Mouse (Mus musculus) Muller cell, postnatal 12 days (primary cell): ENCODE results near the gene Crhr1.

Experiments used
- DNase-seq: peaks from one replicate; pipeline ENCODE4 v3.0.0-alpha.2; 2015; ENCODE audit errors: inconsistent ontology term

Gene Crhr1

DNA sequence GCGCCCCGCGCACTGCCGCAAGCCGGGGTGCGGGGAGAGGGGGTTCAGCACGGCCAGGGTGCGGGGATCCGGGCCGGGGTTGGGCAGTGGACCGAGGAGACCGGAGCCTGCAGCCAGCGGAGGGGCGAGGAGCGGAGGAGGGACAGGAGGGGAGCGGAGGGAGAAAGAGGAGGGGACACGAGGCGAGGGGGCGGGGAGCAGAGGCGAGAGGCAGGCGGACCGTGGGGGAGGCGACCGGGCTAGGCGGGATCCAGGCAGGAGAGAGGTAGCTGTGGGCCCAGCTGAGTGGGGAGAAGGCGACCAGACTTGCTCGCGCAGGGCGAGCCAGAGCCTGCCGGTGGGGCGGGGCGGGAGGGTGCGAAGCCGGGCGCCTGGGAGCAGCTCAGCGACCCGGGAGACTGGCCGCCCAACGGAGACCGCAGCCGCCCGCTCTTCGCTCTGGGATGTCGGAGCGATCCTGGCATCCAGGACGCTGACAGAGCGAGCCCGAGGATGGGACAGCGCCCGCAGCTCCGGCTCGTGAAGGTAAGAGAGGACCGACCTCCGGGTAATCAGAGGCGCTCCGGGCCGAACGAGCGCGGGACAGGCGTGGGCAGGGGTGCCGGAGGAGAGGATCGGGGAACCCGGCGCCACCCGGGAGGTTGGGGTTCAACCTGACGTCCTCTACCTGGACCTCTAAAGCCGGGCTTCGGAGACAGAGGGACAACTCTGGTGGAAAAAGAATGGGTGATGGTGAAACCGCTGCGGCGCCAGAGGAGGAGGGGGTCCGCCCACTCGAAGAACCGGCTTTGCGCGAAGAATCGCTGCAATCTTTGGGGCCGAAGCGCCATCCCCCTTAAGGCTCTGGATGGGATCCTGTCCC, at the start of gene Crhr1:
Crhr1 (plus strand) TSS at position 276 of the 862 bp plus-strand sequence.
- DNase-seq: peak; percentile 45

DNA sequence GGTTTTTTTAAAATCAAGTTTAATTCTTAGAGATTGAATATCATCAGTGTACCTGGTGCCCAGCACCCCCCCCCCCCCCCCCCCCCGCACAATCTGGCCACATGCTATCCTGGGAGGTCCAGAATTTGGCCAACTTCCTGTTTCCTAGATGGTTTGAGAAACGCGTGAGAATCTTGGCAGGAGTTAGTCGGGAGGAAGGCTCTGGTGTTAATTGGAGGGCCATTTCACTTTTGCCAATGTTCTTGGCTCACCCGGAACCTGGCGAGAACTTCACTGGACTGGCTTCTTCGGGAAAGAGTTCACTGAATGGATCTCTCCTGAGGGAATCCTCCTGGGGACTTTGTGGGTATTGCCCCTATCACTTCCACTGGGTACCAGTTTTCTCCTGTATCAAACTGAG, 49.4 kb upstream of the Crhr1 start:
- DNase-seq: no peak

DNA sequence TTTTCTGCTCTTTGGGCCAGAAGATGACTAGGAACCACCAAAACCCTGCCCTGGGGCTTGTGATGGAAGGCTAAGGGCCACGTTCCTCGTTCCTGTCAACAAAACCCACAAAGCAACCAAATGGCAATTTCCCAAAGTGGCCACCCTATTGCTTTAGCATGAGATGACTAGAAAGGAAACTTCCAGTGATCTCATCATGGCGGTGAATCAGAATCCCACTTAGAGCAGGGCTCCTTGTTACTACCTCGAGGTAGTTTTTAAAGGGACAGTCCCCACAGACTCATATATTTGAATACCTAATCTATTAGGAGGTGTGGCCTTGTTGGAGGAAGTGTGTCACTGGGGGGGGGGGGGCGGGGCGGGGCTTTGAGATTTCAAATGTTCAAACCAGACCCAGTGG, 48.9 kb upstream of the Crhr1 start:
- no peak for DNase-seq

DNA sequence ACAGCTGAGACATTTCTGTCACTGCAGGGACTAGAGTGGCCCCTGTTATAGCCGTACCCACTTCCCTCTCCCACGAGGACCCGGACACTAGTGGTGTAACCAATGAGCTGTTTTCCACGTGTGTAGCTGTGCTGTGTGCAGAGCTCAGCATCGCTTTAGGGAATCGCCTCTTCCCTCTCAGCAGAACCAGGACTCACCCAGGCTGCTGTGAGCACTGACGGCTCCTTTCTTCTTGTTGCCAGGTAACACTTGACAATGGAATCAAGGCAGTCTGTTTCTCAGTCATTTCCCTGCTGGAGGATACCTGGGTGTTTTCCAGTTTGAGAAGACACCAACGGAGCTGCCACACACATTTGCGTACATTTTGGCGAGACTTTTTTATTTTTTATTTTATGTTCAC, 44.1 kb upstream of the Crhr1 start:
- DNase-seq: no peak

DNA sequence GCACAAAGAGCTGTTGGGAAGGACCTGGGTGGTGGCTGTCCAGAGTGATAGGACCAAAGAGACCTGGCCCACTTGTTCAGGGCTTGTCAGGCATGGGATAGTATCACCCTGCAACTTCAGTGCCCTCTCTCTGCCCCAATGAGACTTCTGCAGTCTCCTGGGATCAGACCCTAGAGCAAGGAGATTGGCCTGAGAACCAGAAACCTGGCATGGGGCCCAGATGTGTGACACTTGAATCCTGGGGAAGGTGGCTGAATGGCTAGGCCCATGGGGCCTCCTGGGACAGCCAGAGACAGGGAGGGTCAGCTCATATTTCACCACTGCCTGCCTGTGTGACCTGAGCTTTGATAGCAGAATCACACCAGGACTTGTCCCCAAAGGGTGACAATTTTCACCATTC, 41.9 kb upstream of the Crhr1 start:
- DNase-seq: no peak

DNA sequence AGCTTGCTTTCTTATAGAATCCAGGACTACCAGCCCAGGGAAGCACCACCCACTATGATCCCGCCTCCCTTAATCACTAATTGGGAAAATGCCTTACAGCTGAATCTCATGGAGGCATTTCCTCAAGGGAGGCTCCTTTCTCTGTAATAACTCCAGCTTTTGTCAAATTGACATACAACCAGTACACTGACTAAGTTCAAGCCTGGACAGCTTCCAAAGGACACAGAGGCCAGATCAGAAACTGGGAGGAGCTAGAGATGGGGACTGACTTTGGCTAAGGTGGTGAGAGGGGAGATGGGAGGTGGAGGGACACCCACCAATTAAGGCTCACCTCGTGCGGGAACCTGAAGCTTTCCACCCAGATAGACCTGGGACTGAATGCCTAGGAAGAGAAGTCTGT, 37.5 kb upstream of the Crhr1 start:
- no peak for DNase-seq

DNA sequence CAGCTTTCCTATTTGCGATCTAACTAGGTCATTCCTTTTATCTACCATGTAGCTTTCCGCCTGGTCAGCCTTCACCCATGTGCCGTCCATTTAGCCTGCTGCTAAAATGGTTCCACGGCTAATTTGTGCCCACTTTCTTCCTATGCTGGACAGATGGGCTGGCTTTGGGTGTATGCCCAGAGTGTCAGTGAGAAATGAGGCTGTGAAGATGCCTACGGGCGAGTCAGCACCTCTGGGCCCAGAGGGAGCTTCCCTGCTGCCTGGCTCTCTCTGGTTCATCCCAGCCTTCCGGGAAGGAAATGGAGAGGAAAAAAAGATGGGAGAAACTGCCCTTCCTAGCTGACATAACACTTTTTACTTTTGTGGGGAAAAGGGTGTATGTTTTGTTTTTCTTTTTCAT, 36.1 kb upstream of the Crhr1 start:
- DNase-seq: no peak

DNA sequence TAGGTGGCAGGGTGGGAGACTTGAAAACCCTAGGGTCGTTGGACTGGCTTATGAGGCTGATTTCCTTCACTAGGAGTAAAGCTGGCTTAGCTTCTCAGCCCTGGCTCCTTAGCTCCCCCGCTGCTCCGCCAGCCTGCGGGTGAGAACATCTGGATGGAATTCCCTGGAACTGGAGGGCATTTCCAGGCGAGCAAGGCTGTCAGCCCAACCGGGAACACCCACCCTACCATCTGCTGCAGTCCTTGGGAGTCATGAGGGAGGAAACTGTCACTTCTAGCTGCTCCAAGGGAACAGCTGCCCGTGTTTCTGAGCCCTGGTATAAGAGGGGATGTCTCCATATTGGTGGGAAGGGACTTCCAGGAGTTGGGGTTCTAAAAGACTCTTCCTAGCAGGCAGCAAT, 33.1 kb upstream of the Crhr1 start:
- DNase-seq: no peak

DNA sequence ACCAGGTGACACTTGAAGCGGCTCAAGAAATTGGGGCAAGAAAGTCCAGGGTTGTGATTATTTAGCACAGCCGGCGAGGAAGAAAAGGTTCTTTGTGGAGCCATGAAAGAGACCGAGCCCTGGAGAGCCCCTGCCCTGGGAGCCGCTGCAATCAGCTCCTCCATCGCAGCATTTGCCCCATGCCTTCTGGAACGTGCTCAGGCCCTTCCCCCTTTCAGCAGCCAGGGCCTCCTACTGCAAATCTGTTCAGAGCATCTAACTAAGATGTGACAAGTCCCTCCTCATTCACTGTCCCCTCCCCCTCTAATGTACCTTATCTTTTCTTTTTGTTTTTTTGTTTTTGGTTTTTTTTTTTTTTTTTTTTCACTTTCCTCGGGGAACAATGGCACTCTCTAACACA, 30.0 kb upstream of the Crhr1 start:
- no peak for DNase-seq

DNA sequence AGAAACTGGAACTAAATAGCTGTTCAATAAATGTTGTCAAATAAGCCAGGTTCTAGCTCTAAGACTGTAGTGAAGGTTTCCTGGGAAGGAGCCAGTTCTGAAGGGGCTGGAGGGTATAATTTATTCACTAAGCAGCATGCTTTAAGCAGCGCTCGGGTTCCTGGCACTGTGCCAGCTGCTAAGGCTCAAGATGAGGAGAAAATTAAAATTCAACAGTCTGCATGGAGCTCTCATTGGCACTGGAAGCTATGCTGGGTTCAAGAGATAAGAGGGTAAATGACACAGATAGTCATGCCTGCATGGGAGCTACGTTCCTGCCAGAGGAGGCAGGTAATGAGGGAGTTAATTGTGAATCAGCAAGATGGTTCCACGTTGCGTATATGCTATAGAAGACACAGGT, 26.3 kb upstream of the Crhr1 start:
- no peak for DNase-seq

DNA sequence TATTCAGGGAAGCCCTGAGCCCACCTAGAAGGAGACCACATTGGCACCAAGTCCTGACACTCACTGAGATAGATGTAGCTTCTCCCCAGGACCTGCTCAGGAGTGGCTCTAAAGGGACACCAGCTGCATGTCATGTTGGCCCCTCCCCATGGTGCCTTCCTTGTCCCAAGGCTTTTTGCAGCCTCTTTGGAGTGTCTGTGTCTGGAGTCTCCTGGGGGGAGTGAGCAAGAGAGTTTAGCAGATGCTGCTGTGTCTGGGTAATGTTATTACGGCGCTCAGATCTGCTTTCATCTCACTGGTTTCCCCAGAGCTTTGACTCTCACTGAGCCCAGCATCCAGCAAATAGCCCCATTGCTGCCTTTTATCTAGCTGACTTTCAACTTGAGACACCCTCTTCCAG, 25.7 kb upstream of the Crhr1 start:
- no peak for DNase-seq

DNA sequence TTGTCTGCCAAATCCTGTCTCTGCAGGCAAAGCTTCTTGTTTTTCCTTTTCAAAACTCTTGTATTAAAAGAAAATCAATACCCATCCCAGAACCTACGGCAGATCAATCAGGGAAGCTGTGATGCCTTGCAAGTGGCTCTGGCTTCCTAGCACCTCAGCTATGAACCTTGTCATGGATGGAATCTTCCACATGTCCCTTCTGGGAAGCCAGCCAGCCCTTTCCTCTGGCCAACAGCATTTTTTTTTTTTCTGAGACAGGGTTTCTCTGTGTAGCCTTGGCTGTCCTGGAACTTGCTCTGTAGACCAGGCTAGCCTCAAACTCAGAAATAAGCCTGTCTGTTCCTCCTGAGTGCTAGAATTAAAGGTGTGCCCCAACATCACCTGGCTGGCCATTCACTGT, 22.3 kb upstream of the Crhr1 start:
- DNase-seq: no peak

DNA sequence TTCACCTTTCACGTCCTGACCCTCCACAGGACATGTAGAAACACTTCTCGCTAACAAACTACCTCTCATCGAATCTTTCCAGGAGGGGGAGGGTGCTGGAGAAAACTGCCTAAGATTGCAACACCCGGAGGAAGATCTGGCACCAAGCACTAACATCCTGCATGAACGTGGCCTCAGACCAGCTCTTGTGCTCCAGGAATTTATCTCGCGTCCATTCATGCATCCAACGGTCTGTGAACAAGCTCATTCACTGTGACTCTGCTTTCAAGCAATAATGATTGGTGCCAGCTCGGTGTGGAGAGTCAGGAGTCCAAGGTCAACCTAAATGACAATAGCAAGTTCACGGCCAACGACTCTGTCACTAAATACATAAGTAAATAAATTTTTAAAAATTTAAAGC, 20.8 kb upstream of the Crhr1 start:
- DNase-seq: peak; percentile 64

DNA sequence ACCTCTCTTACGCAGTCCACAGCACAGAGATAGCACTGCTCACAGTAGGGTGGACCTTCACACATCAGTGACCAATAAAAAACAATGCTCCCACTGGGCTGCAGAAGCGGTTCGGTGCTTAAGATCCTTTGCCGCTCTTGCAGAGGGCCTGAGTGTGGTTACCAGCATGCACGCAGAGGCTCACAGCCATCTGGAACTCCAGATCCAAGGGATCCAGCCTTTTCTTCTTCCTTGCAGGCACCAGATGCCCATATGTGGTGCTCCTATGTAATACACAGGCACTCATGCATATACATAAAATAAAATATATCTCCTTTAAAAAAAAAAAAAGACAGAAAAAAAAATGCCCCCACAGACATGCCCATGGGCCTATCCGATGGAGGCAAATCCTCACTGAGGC, 19.0 kb upstream of the Crhr1 start:
- DNase-seq: no peak

DNA sequence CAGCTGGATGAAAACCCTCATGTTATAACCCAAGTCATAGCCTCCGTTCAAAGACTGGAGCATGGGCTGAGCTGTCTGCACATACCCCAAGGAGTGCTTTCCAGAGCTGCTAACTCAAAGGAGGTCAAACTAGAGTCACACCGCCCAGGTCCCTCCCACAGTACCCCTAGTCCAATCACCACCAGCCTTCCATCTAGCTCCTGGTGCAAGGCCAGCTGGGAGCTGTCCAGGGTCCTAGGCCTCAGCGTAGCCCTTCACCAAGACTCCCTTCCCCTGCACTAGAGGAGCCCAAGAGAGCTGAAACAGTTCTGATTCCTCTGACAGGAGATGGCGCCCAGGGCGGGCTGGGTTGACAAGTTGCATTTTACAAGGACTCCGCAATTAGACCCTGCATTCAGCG, 18.0 kb upstream of the Crhr1 start:
- peak; percentile 94 for DNase-seq

DNA sequence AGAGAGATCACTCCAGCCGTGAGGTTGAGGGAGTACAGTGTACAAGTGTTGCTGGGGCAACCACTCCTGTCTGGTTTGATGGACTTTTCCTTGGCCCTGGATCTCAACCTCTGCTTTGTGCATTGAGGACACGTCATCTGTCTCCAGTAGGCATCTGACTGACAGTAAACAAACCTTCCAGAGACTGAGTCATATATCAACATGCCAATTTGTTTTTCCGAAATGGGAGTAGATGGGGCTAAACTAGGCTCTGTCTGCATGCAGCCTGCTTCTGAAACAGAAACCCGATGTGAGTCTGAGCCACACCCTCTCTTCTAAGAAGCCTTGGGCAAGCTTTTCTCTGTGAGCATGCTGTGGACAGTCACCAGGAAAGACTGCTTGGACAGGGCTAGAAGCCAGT, 14.3 kb upstream of the Crhr1 start:
- no peak for DNase-seq

DNA sequence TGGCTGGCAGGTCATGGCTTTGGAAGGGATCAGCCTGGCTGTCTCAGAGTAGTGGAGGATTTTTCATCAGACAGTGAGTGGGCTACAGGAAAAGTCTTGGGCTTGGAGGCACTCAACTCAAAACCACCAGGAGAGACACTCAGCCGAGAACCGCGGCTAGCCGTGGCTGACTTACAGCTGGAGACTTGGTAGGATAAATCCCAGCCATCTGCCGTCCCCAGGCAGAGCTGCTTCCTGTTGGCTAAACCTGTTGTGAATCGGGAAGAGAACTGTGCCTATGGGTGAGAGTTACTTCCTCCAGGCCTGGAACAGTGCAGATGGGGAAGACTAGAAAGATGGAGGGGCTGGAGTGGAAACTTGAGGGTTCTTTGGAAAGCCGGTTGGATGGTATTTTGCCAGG, 9.7 kb upstream of the Crhr1 start:
- DNase-seq: no peak

DNA sequence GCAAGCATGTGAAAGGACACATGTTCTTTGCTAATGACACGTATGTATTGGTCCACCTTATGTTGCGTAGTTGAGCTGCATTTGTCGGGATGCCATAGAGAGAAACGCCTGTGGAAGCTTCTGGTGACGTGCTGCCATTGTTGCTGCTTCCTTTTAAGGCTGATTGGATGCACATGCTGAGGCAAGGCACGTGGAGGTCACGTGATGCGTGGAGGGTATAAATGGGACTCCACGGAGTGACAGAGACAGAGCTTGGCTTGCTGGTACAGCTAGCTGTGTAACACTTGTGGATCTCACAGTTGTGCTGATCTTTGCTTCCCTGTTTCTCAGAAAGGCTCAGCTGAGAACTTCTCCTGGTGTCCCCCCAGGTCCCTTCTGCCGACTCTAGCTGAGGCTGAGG, 9.2 kb upstream of the Crhr1 start:
- no peak for DNase-seq

DNA sequence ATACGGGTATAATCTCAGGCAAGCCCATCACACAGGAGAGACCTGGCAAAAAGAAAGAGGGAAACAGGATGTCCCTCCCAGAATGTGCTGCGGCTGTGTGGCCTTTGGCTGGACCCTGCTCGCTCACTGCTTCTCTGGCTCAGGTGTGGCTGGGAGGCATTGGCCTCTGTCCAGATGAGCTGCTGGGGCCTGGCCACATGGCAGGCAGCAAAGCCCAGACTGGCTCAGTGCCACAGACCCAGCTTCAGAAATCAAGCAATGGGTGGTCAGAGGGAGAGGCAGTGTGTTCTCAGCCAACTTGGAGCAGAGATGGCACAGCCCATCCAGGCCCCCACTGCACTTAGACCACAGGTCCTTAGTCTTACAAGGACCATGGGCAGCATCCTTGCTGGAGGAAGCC, 8.1 kb upstream of the Crhr1 start:
- no peak for DNase-seq

DNA sequence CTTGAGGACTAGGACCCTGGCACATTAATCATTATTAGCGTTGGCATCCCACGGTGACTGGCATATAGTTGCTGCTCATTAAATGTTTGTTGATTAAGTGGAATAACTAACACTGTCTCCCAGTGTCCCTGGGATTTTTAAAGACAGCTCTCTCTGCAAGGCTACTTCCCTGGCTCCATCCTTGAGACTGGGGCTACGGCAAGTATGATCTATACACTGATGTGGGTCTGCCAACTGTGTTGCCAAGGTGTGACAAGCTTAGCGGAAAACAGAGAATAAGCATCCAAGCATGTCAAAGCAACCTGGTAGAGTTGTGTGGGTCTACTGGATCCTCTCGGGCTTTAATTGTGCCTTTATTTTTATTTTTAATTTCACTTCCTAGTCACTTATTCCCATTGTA, 3.2 kb upstream of the Crhr1 start:
- DNase-seq: no peak

DNA sequence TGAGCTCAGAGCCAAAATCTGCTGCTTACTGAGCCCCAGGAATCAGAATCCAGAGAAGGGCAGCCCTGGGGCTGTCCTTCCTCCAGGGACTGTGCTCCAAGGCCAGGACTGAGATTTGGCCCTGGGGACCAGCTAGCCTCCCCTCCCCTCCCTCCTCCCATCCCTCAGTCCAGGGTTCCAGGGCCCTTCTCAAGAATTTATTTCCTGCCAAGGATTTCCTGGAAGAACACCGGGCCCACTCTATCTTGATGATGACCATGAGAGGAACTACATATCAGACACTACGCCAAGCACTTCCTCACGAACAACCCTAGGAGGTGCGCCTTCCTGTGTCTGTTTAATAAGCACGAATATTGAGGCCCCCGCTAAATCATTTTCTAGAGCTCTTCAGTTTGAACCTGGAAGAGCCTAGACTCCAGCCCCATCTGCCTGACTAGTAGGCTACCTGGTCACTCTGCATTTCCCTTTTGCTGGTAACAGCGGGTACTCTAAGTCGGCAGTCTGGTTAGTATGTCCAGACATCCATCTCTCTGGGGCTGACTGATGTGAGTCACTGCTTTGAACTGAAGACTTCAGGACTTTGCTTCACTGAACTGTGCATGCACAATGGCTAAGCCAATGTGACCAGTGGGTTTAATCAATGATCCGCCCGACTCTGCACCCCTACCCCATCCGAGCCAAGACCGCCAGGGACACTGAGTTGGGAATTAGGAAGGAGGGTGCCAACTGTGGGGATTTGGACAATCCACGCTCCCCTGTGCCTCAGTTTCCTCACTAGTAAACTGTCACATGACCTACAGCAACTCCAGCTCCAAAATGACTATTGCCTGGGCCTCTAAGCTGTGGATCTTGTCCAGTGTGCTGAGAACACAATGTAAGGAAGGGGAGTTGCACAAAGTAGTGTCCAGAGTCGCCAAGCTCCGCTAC, 1.7 kb upstream of the Crhr1 start:
- DNase-seq: no peak

DNA sequence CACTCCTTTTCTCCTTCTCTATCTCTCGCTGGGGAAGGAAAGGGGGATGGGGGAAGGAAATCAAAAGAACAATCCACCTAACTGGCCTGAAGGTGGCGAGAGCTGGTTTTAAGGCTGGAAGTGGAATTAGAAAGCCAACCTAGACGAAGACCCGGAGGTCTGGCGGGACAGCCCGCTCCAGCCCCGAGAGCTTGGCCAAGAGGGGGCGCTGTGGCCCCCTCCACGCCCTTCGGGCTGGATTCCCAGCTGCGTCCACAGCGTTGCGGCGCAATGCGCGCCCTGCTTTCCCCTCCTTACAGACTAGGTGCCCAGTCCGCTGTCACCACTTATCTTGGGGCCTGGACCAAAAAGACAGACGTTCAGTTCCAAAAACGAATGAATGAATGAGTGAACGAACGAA, 899 bp upstream of the Crhr1 start:
- DNase-seq: peak; percentile 39

DNA sequence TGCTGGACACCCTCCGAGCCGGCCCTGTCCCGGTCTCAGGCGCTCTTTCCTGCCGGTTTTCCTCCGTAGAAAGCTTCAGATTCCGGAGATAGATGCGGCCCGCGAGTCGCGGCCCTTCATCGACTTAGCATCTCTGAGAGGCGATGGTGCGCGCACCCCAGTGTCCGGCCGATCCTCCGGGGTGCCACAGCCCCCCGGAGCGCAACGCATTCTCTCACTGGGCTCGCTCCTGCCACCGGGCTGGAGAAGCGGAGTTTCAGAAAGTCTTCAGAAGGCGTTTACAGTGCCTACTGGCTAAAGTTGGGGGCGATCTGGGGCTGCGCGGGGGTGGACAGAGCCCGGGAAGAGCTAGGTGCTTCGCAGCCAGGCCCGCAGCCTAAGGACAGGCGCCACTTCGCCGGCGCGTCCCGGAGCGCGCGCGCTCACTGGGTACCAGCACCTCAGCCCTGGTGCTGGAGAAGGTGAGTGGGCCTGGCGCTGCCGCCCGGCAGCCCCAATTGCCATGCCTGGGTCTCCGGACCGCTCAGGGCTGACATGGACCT, 858 bp downstream of the Crhr1 start:
- DNase-seq: peak; percentile 15
